Mouse (Mus musculus): Measurements from ENCODE around the gene Ykt6.
"Not testable (repeated sequence)": the region's sequence is repeated elsewhere in the genome, so short reads cannot be mapped to it uniquely, and the experiment has no call there.

Ykt6 gene

DNA sequence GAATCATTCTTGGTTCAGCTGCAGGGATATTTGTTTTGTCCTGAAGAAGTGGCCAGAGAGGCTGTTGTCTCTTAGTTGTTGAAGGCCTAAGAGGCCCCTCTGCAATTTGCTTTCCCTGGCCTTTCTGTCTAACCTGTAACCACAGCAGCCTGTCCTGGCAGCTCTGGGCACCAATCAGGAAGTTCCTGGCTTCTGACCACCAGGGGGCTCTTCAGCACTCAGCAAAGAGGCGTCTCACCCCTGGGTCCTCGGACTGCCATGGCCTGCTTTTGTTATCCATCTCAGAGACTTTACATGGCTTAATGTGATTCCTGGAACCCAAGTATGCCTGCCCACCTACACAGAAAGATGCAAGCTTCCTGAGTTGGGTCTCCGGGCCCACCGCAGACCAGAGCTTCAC is 35.4 kb downstream of the Ykt6 start:
- DNase-seq (ENCODE audit: low spot score in 2 of 2): peak in 1 of 2 experiments; percentile 61

DNA sequence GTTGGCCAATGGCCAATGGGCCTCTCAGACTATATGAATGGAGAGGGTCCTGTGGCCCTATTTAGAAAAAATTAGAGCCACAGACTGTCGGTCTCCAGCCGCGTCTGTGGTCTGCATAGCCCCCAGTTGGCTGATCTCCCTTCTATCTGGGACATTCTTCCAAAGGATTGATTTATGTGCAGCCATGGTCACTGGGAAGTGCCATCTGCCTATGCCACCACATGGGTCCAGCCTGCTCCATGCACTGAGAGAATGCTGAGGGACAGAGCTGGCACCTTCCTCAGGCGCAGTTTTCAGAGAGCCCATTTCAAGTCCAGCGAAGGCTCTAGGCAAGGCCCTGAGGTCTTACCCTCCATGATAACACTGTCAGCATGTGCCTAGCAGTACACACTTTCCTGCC is 38.7 kb downstream of the Ykt6 start:
- DNase-seq (ENCODE audit: low spot score in 2 of 2): no peak

DNA sequence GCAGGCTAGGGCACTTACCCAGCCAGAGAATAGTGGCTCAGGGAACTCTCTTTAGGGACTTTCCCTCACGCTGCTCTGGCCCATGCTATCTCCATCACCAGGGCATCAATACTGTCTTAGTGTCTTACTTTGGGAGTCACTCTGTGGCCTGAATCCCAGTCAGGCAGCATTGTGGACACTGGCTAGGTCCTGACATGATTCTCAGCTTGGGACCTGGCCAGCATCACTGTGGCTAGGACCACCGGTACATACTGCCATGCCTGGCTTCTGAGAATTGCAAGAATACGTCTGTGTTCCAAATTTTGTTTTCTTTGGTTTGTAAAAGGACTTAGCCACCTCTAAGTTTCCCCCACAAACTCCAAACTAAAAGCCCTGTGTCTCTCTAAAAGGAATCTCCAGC is 39.4 kb downstream of the Ykt6 start:
- DNase-seq (ENCODE audit: low spot score in 2 of 2): no peak

DNA sequence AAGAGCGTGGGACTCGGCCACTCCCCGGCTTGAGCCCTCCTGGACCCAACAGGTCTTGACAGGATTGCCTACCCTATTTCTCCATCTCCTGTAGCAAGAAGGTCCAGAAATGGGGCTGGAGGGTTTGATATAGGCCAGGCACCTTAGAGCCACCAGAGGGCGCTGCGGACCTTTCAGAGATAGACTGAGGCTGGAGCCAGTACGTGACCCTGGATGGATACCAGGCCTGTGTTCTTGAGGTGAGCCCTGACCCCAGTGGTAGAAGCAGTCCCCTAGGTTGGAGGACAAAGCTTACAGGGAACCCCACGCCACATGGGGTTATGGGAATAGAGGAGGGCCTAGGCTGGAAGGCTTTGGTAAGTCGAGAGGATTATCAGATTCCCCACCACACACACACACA is 40.5 kb downstream of the Ykt6 start:
- peak; percentile 81 to 87 for DNase-seq (ENCODE audit: low spot score in 2 of 2)

GRCm38 (mm10) chr11:5998472-5998871 is 43.0 kb downstream of the Ykt6 start:
- DNase-seq (ENCODE audit: low spot score in 2 of 2): no peak

GRCm38 (mm10) chr11:5999832-6000771 is 44.6 kb downstream of the Ykt6 start:
- DNase-seq (ENCODE audit: low spot score in 2 of 2): peak; percentile 91 to 96

DNA sequence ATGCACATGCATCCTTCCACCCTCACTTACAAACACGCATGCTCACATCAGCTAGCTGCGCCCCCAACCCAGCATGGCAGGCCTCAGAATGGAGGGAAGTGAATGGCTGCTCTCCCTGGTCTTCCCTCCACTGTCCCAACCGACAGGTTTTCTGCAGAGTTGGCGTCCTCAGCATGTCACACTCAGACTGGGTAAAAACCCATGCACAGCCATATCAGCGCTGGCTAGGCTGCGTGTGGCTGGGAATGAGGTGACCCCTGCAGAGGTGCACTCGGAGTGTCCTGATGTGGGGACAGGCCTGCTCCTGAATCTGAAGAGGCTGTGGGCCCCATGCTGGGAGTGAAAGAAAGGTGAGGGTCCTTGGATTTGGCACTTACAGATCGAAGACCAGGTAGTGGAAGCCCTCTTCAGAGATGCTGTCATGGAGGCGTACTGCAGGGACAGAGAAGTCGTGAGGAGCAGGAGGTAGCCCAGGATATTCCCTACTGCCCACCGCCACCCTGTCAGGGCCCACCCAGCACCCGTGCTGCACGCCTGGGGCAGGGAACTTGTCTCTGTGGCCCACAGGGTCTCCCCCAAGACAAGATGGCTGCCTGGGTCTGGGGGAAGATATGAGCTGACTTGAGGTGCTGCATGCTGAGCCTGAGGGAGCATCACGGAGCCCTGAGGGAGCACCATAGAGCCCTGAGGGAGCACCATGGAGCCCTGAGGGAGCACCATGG is 45.6 kb downstream of the Ykt6 start:
- DNase-seq (ENCODE audit: low spot score in 2 of 2): no peak

GRCm38 (mm10) chr11:6001981-6002649 is 46.6 kb downstream of the Ykt6 start:
- peak in 1 of 2 experiments; percentile 60 for DNase-seq (ENCODE audit: low spot score in 2 of 2)

DNA sequence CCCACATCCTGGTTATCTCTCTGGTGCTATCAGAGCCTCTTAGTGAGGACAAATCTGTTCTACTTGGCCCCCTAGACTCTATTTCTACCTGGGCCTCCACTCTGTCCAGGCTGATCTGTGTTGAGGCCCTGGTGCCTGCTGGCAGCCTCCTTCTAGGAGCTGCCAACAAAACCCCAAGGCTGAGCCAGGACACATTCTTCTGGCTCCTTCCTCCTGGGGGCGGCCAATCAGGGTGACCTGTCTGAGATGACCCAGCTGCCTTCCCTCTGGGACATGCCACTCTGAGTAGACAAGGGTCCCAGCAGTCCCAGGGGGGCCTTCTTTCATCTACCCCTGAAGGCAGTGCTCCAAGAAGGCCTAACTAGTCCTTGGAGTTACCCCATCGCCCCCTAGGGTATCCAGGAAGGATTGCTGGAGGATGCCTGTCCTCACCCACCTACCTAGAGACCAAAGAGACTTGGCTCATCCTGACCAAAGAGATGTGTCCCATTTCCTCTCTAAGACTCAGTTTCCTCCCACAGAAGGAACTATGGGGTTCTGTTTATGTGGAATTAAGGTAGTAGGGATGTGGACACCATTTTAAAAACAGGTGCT is 47.6 kb downstream of the Ykt6 start:
- DNase-seq (ENCODE audit: low spot score in 2 of 2): no peak

GRCm38 (mm10) chr11:6005374-6006043 is 50.0 kb downstream of the Ykt6 start:
- not testable (repeated sequence) for DNase-seq (ENCODE audit: low spot score in 2 of 2)

- not testable (repeated sequence) for DNase-seq (ENCODE audit: low spot score in 2 of 2)
These were observed 51.0 kb downstream of the Ykt6 start for GRCm38 (mm10) chr11:6006351-6007009.

GRCm38 (mm10) chr11:6007010-6007778 is 51.7 kb downstream of the Ykt6 start:
- DNase-seq (ENCODE audit: low spot score in 2 of 2): not testable (repeated sequence)

GRCm38 (mm10) chr11:6007779-6008128 is 52.3 kb downstream of the Ykt6 start:
- DNase-seq (ENCODE audit: low spot score in 2 of 2): not testable (repeated sequence)

- DNase-seq (ENCODE audit: low spot score in 2 of 2): not testable (repeated sequence)
These were observed 55.4 kb downstream of the Ykt6 start for GRCm38 (mm10) chr11:6010751-6011482.

- no peak for DNase-seq (ENCODE audit: low spot score in 2 of 2)
These were observed 56.4 kb downstream of the Ykt6 start for GRCm38 (mm10) chr11:6011879-6012278.

DNA sequence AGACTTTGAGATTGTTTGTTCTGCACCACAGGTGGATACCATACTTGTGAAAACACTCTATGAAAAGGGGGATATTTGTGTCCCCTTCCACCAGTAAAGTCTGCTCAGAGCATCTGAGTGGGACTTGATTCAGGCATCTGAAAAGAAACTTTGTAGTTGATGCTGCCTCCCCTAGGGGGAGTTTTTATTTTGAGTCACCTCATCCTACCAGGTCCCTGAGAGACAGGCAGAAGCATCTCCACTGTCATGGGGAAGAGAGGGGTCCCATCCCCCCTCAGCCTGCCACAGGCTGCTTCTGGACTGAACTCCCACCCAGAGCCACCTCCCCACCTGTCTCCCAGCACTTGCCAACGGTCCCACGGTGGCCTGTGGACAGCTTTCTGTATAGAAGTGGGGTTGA is 57.9 kb downstream of the Ykt6 start:
- DNase-seq (ENCODE audit: low spot score in 2 of 2): no peak

- DNase-seq (ENCODE audit: low spot score in 2 of 2): no peak
These were observed 59.5 kb downstream of the Ykt6 start for GRCm38 (mm10) chr11:6015011-6015431.

DNA sequence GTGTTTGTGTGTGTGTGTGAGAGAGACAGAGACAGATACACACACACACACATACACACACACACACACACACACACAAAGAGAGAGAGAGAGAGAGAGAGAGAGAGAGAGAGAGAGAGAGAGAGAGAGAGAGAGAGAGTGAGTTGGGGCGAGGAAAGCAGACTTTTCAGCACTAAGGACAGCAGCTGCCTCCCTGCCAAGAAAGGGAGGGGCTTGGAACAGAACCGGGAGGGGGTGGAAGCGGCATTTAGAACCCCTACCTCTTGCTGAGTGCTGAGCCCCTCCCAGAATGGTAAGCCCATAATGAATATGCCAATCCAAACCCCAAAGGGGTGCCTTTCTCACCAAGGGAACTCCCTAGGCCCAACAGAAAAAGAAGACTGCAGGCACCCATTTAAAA is 60.9 kb downstream of the Ykt6 start:
- peak in 1 of 2 experiments; percentile 70 for DNase-seq (ENCODE audit: low spot score in 2 of 2)

DNA sequence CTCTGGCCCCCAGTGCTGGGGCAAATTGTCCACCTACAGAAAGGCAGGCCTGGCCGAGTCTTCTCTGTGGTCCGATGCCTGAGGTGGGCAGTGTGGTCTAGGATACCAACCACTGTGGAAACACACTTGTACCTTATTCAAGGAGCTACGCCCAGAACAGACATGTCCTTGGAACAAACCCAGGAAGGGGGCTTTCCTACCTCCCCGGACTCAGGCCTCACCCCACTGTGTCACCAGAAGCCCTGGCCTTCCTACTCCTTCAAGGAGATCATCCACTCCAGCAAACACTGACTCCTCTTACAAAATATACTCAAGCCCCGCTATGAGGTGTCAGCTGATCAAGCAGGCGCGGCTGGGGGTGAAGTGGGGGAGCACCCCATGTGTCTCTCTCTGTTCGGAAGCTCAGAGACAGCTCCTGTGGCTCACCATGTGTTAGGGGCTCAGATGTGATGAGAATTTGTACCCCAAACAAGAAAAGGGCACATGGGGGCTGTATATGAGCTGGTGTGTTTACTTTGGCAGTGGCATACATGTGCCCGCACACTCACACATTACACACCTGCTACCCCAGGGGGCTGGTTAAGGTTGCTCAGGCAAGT is 61.4 kb downstream of the Ykt6 start:
- no peak for DNase-seq (ENCODE audit: low spot score in 2 of 2)
